Mouse (Mus musculus): ENCODE results near the gene Rpl9.

Rpl9 gene

DNA sequence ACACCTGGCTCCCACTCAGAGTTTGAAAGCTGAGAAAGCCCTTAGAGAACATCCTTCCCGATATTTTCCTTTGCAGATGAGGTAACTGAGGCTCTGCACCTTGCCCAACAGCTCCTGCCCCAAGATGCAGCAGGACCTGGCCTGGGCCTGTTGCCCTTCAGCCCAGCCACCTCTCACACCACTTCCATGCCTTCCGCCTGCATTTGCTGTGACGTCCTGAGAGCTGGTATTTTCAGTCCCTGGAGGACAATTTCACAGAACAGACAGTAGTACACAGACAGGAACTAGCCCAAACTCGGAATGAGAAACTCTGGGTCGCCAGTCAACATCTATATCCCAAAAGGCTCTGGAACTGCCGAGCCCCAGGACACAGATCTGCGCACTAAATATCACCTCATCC, 16.5 kb downstream of the Rpl9 start:
- DNase-seq (ENCODE audit: low read depth, low spot score), result no peak

DNA sequence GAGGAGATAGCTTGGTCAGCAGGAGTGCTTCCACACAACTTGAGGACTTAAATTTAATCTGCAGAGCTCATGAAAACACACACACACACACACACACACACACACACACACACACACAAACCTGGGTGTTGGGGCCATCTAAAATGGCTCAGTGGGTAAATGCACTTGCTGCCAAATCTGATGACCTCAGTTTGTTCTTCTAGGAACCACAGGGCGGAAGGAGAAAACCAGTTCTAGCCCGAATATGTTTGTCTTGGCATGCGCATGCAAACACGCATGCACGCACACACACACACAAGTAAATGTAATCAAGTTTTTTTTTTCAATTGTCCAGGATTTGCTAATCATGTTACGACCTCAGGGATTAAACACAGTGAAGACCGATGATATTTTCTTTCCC, 19.7 kb downstream of the Rpl9 start:
- DNase-seq (ENCODE audit: low read depth, low spot score), result no peak

- no peak for DNase-seq (ENCODE audit: low read depth, low spot score)
These were observed 23.4 kb downstream of the Rpl9 start for GRCm38 (mm10) chr5:65367837-65368236.

GRCm38 (mm10) chr5:65357771-65358170, 33.5 kb downstream of the Rpl9 start:
- DNase-seq (ENCODE audit: low read depth, low spot score), result no peak

DNA sequence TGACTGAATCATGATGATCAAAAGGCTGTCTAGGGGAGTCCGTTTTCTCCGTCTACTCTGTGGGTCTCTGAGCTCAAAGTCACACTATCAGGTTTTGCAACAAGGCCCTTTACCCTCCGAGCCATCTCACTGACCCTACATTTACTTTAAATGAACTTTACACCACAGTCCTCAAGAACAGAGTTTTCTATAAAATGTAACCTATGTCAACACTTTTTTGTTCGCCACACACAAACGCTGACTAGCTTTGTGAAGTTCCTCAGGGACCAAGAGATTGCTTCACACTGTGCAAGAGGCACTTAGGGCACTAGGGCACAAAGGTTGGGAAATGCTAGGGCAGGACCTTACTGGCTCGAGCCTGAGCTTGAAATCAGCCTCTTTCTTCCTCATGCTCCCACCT, 34.4 kb downstream of the Rpl9 start:
- no peak for DNase-seq (ENCODE audit: low read depth, low spot score)

DNA sequence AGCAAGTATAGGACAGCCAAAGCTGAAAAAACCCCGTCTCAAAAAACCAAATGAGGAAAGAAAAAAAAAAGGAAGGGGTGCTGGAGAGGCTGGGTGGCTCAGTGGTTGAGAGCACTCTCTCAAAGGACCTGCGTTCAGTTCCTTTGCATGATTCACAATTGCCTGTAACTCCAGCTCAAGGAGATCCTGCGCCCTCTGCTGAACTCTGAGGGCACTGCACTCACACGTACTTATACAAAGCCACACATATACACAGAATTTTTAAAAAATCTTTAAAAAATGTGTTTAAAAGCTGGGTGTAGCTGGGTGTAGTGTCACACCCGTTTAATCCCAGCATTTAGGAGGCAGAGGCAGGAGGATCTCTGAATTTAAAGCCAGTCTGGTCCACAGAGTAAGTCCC, 36.3 kb downstream of the Rpl9 start:
- no peak for DNase-seq (ENCODE audit: low read depth, low spot score)

- DNase-seq (ENCODE audit: low read depth, low spot score), result no peak
These were observed 37.1 kb downstream of the Rpl9 start for GRCm38 (mm10) chr5:65354097-65354496.

DNA sequence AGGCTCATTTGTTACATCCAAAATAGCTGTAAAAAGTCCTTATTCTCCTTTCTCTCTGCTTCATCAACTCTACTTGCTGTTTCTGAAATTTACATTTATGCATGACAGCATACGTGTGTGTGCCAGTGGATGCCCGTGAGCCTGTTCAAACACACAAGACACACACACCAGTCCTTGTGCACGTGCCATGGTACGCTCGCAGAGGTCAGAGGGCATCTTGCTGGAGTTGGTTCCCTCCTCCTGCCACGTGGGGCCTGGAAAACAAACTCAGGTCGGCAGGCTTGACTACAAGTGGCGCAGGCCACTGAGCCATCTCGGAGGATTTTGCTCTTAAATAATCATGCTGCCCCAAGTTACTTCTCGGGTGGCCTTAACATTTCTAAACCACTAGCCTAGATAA, 40.7 kb downstream of the Rpl9 start:
- no peak for DNase-seq (ENCODE audit: low read depth, low spot score)

GRCm38 (mm10) chr5:65348168-65348567, 43.1 kb downstream of the Rpl9 start, which contains the start of gene Klb:
TSS of gene Klb (plus strand) at chr5:65348314.
- no peak for DNase-seq (ENCODE audit: low read depth, low spot score)

DNA sequence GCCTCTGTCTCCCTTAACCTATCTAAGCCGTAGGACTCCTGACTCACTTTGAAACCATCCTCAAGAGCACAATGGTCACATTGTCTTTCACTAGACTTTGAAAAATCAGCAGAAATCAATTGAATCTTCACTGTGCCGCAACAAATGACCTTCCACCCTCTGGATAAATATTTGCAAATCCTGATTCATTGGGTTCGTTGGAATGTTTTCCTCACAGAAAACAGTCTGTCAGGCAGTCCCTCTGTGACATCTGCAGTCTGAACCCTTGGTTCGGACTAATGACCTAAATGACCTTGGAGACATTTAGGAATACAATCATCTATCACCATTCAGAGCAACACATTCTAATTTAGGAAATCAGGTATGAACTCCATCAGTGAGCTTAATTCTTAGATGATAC, 51.1 kb downstream of the Rpl9 start:
- no peak for DNase-seq (ENCODE audit: low read depth, low spot score)

- DNase-seq (ENCODE audit: low read depth, low spot score), result no peak
These were observed 52.9 kb downstream of the Rpl9 start for GRCm38 (mm10) chr5:65338394-65338793.

Data from embryo, embryonic 11.5 days (tissue).